Mouse (Mus musculus): ENCODE measurements around the gene Poldip2. TPM values are rescaled to one million over a fixed set of nuclear protein-coding genes. Genes with fewer than 3 reads are reported as not detected.

Gene Poldip2
- polyA plus RNA-seq (2015; fragmentation: Nextera tagmentation; extraction: Ambion mirVana), result 168 and 182 TPM in 2 replicates

GRCm38 (mm10) chr11:78512025-78512957, at the start of gene Poldip2, which contains the start of gene Tmem199:
Gene Poldip2, plus strand, starts transcription at chr11:78512193.
Gene Tmem199, minus strand, starts transcription at chr11:78512172.
- peak within 1 kb of the TSS; percentile 94 for H3K9ac ChIP-seq
- H3K4me1 ChIP-seq, result peaks cover 19% of the 10 kb centered on the region
- no peaks in the 10 kb centered on the region for H3K27me3 ChIP-seq
- ATAC-seq (ENCODE audit: insufficient number of reproducible peaks, insufficient read depth, low FRiP score, low TSS enrichment, low read depth), result peak; percentile 93
- H3K4me3 ChIP-seq, result peak within 1 kb of the TSS; percentile 77
- peak within 1 kb of the TSS; percentile 91 for H3K4me2 ChIP-seq
- under 1% methylated on average over 66 of the region's 67 CpGs for WGBS
- H3K36me3 ChIP-seq, result peaks cover 59% of the 10 kb centered on the region
- H3K9me3 ChIP-seq, result no peaks in the 10 kb centered on the region
- H3K27ac ChIP-seq, result peak within 1 kb of the TSS; percentile 83

GRCm38 (mm10) chr11:78462669-78463068, 49.3 kb upstream of the Poldip2 start:
- no peak for ATAC-seq (ENCODE audit: insufficient number of reproducible peaks, insufficient read depth, low FRiP score, low TSS enrichment, low read depth)
- Histone ChIP-seq H3K9ac (no peak overlapping the region), H3K4me2 (no peak overlapping the region), H3K9me3 (peaks cover 3% of the 10 kb centered on the region; the same call in 1 of the 2 replicates), H3K36me3 (no peaks in the 10 kb centered on the region), H3K4me3 (no peak overlapping the region), H3K27ac (no peak overlapping the region), H3K27me3 (no peaks in the 10 kb centered on the region), H3K4me1 (peaks cover 16% of the 10 kb centered on the region)
- WGBS, result 84% methylated on average over 5 of the region's 5 CpGs

DNA sequence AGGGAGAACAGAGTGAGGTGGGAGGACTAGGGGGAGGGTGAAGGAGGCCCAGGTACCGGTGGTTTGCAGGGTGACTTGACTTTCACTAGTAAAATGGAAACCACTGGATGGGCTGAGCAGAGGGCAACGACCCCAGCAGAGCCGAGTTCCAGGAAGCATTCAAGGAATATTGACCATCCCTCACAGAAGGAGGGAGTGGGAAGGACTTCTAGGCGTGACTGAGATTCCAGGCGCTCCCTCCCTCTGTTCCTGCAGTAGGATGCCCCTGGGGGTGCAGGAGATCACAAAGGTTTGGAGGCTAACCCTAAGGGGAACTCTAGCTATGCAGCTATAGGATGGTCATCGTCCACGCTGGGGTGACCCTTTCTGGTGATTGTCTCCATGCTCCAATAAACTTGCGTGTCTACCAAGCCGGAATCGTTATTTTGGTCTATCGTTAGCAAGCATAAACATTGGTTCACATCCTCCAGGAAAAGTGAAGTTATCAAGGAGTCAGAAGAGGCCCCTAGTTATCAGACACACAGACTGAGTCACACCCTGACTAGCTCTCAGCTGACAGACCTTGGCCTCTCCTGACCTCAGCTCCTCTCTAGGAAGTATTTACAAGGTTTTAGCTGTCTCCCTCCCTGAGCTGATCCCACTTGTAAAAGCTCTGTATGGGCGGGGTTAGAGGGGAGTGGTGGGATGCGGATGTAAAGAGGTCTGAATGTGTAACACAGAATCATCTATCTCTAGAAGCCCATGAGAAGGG, 48.5 kb upstream of the Poldip2 start:
- H3K9ac ChIP-seq, result no peak overlapping the region
- WGBS, result 60% methylated on average over 13 of the region's 13 CpGs

GRCm38 (mm10) chr11:78465116-78465515, 46.9 kb upstream of the Poldip2 start:
- peak overlapping the region; percentile 98 for H3K27ac ChIP-seq
- H3K9ac ChIP-seq, result peak overlapping the region; percentile 91
- ATAC-seq (ENCODE audit: insufficient number of reproducible peaks, insufficient read depth, low FRiP score, low TSS enrichment, low read depth), result no peak
- H3K4me3 ChIP-seq, result peak overlapping the region; percentile 80
- H3K27me3 ChIP-seq, result no peaks in the 10 kb centered on the region
- peaks cover 16% of the 10 kb centered on the region for H3K4me1 ChIP-seq
- peaks cover 3% of the 10 kb centered on the region; the same call in 1 of the 2 replicates for H3K9me3 ChIP-seq
- 25% methylated on average over 9 of the region's 9 CpGs for WGBS
- H3K4me2 ChIP-seq, result peak overlapping the region; percentile 88
- H3K36me3 ChIP-seq, result no peaks in the 10 kb centered on the region

More for the DNA sequence above, 48.5 kb upstream of the Poldip2 start:
- Histone ChIP-seq H3K27ac (no peak overlapping the region), H3K4me2 (no peak overlapping the region), H3K4me1 (peaks cover 16% of the 10 kb centered on the region), H3K9me3 (peaks cover 3% of the 10 kb centered on the region; the same call in 1 of the 2 replicates), H3K36me3 (no peaks in the 10 kb centered on the region), H3K27me3 (no peaks in the 10 kb centered on the region), H3K4me3 (no peak overlapping the region)
- ATAC-seq (ENCODE audit: insufficient number of reproducible peaks, insufficient read depth, low FRiP score, low TSS enrichment, low read depth), result no peak

DNA sequence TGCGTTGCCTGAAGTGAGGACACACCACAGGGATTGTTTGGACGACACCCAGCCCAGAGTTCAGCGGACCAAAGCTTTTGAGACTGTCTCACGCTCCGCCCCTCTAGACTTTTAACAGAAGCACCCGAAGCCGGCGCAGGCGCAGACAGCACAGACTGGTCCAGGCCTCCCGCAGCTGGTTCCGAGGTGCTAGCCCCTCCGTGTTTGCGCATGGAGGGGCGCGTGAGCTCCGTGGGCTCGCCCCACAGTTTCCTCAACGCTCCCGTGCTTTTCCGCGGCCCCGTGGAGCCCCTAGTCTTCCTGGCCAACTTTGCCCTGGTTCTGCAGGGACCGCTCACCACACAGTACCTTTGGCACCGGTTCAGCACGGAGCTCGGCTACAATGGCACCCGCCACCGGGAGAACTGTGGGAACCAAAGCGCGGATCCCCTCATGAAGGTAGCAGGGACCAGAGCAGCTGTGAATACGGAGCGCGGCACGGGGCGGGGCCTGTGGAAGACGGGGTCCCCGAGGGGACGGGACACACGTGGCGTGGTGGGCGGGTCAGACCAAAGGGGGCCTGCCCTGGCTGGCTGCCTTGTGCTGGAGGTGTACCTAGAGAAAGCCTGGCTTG, 46.3 kb upstream of the Poldip2 start, which contains the start of gene Slc46a1:
Slc46a1 (plus strand) TSS at position 130 of the 613 bp plus-strand sequence.
- ATAC-seq (ENCODE audit: insufficient number of reproducible peaks, insufficient read depth, low FRiP score, low TSS enrichment, low read depth), result peak; percentile 93
- peak within 1 kb of the TSS; percentile 80 for H3K4me3 ChIP-seq
- H3K4me2 ChIP-seq, result peak within 1 kb of the TSS; percentile 88
- WGBS, result under 1% methylated on average over 41 of the region's 41 CpGs
- H3K9ac ChIP-seq, result peak within 1 kb of the TSS; percentile 91
- peaks cover 3% of the 10 kb centered on the region; the same call in 1 of the 2 replicates for H3K9me3 ChIP-seq
- H3K4me1 ChIP-seq, result peaks cover 16% of the 10 kb centered on the region
- H3K36me3 ChIP-seq, result 0 out of 2 replicates have a peak, but pooled peaks cover 3% of the 10 kb centered on the region
- peak within 1 kb of the TSS; percentile 98 for H3K27ac ChIP-seq
- no peaks in the 10 kb centered on the region for H3K27me3 ChIP-seq

DNA sequence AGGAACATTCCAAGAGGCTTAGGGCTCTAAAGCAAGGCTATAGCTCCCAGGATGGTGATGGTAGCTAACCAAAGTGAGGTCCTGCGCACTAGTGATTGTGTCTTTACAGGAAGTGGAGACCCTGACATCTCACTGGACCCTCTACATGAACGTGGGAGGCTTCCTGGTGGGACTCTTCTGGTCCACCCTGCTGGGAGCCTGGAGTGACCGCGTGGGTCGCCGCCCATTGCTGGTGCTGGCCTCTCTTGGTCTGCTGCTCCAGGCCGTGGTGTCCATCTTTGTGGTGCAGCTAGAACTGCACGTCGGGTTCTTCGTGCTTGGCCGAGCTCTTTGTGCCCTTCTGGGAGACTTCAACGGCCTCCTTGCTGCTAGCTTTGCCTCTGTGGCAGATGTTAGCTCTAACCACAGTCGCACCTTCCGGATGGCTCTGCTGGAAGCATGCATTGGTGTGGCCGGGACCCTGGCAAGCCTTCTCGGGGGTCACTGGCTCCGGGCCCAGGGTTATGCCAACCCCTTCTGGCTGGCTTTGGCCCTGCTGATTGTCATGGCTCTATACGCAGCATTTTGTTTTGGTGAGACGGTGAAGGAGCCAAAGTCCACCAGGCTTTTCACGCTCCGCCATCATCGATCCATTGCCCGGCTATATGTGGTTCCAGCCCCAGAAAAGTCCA, 45.6 kb upstream of the Poldip2 start:
- peak overlapping the region; percentile 98 for H3K27ac ChIP-seq
- peaks cover 7% of the 10 kb centered on the region for H3K36me3 ChIP-seq
- peak overlapping the region; percentile 91 for H3K9ac ChIP-seq
- peaks cover 3% of the 10 kb centered on the region; the same call in 1 of the 2 replicates for H3K9me3 ChIP-seq
- peak overlapping the region; percentile 80 for H3K4me3 ChIP-seq
- no peaks in the 10 kb centered on the region for H3K27me3 ChIP-seq
- H3K4me1 ChIP-seq, result peaks cover 16% of the 10 kb centered on the region
- 64% methylated on average over 23 of the region's 23 CpGs for WGBS
- 0 out of 2 replicates have a peak, but pooled peaks have one; percentile 32 for ATAC-seq (ENCODE audit: insufficient number of reproducible peaks, insufficient read depth, low FRiP score, low TSS enrichment, low read depth)
- peak overlapping the region; percentile 88 for H3K4me2 ChIP-seq

DNA sequence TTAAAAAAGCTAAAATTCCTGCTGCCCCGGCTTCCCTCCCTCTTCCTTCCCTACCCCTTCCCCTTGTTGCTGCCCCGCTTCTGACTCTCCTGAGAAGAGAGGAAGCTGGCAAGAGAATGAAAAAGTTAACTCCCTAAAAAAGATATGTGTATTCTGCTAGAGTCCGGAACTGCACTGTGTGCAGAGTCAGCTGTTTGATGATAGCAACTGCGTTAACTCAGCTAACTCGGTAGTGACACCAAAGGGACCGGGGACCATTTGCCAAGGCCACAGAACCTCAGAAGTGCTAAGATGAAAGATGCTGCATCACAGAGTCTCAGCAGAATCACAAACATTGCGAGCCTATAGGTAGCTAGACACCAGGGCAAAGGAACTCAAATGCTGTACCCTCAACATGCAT, 44.5 kb upstream of the Poldip2 start:
- Histone ChIP-seq H3K4me1 (peaks cover 16% of the 10 kb centered on the region), H3K9me3 (no peaks in the 10 kb centered on the region), H3K9ac (no peak overlapping the region), H3K27ac (no peak overlapping the region), H3K27me3 (no peaks in the 10 kb centered on the region), H3K4me3 (no peak overlapping the region), H3K36me3 (peaks cover 10% of the 10 kb centered on the region), H3K4me2 (no peak overlapping the region)
- 77% methylated on average over 7 of the region's 7 CpGs for WGBS
- no peak for ATAC-seq (ENCODE audit: insufficient number of reproducible peaks, insufficient read depth, low FRiP score, low TSS enrichment, low read depth)

DNA sequence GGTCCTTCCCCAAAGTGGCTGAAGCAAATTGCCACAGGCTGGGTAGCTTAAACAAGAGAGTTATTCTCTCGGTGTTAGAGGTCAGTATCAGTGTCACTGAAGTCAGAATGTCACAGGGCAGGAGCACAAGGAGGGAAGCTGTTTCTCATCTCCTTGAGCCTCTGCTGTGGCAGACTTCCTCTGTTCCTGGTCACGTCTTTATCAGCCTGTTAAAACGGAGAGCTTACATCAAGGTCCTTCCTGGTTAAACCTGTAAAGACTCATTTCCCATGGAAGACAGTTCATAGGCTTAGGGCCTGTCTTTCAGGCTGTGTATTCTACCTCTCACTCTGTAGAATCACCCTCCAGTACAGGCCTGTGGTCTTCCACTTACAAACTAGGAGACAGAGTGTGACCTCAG, 44.1 kb upstream of the Poldip2 start:
- no peaks in the 10 kb centered on the region for H3K27me3 ChIP-seq
- peaks cover 10% of the 10 kb centered on the region for H3K36me3 ChIP-seq
- 24% methylated on average over 3 of the region's 3 CpGs for WGBS
- H3K4me1 ChIP-seq, result peaks cover 16% of the 10 kb centered on the region
- no peaks in the 10 kb centered on the region for H3K9me3 ChIP-seq
- H3K9ac ChIP-seq, result no peak overlapping the region
- ATAC-seq (ENCODE audit: insufficient number of reproducible peaks, insufficient read depth, low FRiP score, low TSS enrichment, low read depth), result no peak
- H3K27ac ChIP-seq, result no peak overlapping the region
- H3K4me3 ChIP-seq, result no peak overlapping the region
- H3K4me2 ChIP-seq, result no peak overlapping the region

DNA sequence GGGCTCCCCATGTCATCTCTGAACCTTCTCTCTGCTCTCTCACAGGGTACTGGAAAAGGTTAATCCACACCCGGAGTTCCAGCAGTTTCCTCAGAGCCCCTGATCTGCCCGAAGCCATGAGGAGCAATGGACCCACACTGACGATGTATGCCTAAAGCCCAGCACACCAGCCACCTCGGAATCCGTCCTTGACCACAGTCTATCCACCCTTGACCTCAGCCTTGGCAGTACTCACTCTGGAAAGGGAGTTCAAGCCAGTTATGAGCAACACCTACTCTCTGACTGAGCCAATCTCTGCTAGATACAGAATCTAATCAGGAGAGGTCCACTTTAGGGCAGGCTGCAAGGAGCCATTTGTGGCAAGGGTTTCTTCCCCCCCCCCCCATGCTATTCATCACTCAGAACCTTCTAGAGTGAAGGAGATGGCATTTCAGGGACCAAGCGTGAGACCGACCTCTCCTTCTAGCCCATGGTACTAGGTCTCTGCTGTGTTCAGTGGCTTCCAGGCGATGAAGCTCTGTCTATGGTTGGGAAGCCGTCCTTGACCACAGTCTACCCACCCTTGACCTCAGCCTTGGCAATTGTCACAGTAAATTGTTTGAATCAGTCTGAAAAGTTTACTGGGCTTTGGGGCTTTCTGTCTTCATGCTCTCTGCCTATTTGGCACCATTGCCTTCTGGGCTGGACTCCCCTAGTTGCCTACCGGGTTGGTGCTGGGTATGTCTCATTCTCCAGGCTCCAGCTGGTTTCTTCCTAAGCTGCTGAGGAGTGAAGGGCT, 40.5 kb upstream of the Poldip2 start:
- no peaks in the 10 kb centered on the region for H3K27me3 ChIP-seq

GRCm38 (mm10) chr11:78475289-78475688, 36.7 kb upstream of the Poldip2 start:
- H3K36me3 ChIP-seq, result peaks cover 10% of the 10 kb centered on the region
- no peaks in the 10 kb centered on the region for H3K4me1 ChIP-seq
- no peak overlapping the region for H3K27ac ChIP-seq
- H3K9me3 ChIP-seq, result no peaks in the 10 kb centered on the region
- no peak for ATAC-seq (ENCODE audit: insufficient number of reproducible peaks, insufficient read depth, low FRiP score, low TSS enrichment, low read depth)
- no peaks in the 10 kb centered on the region for H3K27me3 ChIP-seq
- H3K4me2 ChIP-seq, result no peak overlapping the region
- WGBS, result 83% methylated on average over 3 of the region's 3 CpGs
- H3K4me3 ChIP-seq, result no peak overlapping the region
- no peak overlapping the region for H3K9ac ChIP-seq

More for the DNA sequence above, 40.5 kb upstream of the Poldip2 start:
- Histone ChIP-seq H3K9ac (no peak overlapping the region), H3K4me3 (no peak overlapping the region), H3K9me3 (no peaks in the 10 kb centered on the region), H3K4me2 (no peak overlapping the region), H3K27ac (no peak overlapping the region), H3K36me3 (peaks cover 10% of the 10 kb centered on the region), H3K4me1 (peaks cover 6% of the 10 kb centered on the region)
- no peak for ATAC-seq (ENCODE audit: insufficient number of reproducible peaks, insufficient read depth, low FRiP score, low TSS enrichment, low read depth)
- WGBS, result 87% methylated on average over 10 of the region's 10 CpGs

All from embryonic facial prominence, embryonic 13.5 days (tissue).